Mouse (Mus musculus) right cerebral cortex, postnatal 10 days (tissue): ENCODE data around the gene Abtb2.

Source experiments
- DNase-seq, 2 experiments: peaks; one replicate each; pipeline ENCODE4 v3.0.0; 2021; ENCODE audit warnings: low spot score in 2 of 2

Gene Abtb2

DNA sequence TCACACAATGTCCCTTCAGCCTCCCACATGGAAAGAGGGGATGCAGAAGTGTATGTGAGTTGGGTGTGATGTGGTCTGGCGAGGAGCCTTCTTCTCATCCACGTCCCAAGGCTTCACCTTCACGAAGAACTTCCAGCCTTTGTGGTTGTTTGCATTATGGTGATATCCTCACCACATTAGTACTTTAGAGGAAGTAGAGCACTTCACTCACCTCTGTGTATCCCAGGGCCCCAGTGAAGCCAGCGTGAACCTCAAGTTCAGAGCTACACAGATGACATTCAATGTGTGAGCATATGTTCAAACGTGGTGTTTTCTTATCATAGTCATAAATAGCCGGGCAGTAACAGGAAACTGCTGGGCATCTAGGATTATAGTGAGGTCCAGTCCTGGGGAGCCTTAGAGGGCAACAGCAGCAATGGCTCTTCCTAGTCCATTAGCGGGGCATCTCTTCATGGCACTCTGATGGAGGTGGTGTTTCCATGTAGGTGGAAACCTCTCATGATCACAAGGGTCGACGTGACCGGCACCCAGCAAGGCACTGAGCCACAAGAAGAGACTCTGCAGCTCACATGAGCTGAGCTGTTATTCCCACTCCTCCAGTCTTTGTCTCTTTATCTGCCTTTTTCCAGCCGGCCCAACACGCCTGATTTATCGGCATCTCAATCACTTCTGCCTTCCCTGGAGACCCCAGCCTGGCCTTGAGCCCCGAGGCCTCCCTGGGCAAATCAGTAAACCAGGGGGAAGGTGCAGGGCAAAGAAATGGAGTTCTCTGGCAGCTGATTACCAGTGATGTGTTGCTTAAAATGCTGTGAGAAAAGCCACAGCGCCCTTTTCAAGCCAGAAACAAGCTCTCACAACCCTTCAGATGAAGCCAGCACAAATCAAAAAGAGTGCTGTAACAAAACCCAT is 93.8 kb downstream of the Abtb2 start:
- no peak for DNase-seq

DNA sequence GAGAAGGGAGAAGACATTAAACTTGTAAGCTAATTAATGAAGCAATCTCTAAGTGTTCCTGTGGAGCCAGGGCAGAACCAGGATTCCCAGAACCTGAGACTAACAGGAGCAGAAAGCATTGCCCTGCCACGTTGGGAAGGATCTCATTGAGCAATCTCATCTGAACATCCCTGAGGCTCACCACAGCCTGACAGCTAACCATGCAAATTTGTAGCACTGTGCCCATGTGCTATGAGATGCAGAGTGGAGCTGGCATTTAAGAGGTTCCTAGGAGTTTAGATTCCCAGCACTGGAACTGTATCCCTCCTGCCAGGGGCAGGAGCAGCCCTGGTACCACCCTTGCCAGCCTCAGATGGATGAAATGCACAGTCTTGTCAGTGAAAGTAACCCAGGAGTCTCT is 95.6 kb downstream of the Abtb2 start:
- DNase-seq, result no peak

- DNase-seq, result peak in 1 of 2 experiments; percentile 69
Observed at GRCm38 (mm10) chr2:103662121-103662520, 96.0 kb downstream of the Abtb2 start.

- DNase-seq, result no peak
Observed at GRCm38 (mm10) chr2:103664341-103664740, 98.2 kb downstream of the Abtb2 start.

- peak; percentile 66 to 70 for DNase-seq
Observed at GRCm38 (mm10) chr2:103667962-103668815, 102.1 kb downstream of the Abtb2 start.

- DNase-seq, result no peak
Observed at GRCm38 (mm10) chr2:103668939-103669338, 102.8 kb downstream of the Abtb2 start.

GRCm38 (mm10) chr2:103669561-103669960 is 103.5 kb downstream of the Abtb2 start:
- no peak for DNase-seq

DNA sequence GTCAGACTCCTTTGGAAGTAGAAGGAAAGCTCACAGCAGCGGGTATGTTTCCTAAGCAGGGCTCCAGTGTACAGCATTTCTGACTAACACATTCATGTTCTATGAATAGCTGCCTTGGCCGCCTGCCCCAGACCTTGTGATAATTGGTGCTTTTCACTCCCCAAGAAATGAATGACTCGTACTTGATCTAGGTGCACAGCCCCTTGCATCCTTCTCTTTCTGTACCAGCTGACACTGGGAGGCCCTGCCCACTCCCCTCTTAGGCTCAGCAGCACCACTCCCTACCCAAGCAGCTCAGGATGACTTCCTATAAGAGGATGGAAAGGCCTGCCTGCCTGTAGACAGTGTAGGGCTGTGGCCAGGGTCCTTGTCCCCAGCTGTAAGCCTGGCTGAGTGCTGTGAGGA is 104.2 kb downstream of the Abtb2 start:
- DNase-seq, result peak; percentile 83 to 87

DNA sequence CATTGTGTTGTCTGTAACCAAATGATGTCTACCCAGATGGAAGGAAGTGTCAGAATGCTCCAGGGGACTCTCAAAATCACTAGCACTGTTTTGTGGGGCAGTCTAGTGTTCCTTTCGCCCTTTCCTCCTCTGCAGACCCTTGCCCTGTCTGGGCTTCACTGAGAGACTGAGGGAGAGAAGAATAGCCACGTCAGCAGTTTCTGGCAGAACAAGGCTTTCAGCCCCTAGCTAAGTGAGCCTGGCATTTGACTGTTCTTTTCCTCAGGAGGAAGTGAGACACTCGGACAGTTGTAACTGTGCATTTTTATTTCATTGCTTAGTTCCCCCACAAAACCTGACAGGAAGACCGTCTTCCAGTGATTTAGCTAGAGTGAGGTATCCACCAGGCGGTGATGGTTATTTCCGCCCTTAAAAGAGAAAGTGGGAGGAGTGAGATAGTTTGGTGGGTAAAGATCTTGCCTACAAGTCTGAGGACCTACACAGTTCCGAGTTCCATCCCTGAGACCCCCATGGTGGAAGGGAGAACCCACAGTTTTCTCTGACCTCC is 106.5 kb downstream of the Abtb2 start:
- no peak for DNase-seq

DNA sequence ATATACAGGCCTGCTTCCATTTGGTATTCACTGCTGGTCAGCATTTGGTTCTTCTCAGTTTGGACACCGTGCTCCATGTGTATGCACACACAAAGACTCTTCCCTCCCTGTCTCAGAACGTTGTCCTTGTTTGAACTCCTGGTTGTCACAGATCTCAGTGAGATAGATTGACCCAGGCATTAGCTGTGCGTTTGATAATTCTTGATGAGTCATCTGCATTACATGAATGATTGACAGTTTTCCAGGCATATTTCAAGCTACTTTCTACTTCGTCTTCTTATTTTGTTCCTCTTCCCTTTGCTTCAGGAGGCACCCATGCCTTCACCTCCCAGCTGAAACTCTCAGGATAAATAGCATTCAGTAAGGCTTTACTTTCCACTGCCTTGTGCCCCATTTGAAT is 107.5 kb downstream of the Abtb2 start:
- no peak for DNase-seq

- no peak for DNase-seq
Observed at GRCm38 (mm10) chr2:103675391-103675790, 109.3 kb downstream of the Abtb2 start.

DNA sequence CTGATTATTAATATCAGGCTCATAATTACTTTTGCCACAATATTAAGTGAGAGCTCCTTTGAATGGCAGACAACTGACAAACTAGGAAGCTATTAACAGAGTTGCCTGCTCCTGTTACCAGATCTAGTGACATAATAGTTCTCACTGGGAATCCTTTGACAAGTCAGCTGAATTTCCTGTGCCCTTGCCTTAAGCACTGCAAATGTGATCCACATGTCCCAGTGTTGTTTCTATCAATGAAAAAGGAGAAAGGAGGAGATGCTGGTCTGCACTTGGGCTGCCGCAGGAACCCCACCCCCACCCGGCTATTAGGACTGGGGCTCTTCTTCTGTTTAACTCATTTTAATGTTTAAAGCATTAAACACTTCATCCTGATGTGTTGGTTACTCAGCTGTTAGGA is 110.7 kb downstream of the Abtb2 start:
- DNase-seq, result no peak

DNA sequence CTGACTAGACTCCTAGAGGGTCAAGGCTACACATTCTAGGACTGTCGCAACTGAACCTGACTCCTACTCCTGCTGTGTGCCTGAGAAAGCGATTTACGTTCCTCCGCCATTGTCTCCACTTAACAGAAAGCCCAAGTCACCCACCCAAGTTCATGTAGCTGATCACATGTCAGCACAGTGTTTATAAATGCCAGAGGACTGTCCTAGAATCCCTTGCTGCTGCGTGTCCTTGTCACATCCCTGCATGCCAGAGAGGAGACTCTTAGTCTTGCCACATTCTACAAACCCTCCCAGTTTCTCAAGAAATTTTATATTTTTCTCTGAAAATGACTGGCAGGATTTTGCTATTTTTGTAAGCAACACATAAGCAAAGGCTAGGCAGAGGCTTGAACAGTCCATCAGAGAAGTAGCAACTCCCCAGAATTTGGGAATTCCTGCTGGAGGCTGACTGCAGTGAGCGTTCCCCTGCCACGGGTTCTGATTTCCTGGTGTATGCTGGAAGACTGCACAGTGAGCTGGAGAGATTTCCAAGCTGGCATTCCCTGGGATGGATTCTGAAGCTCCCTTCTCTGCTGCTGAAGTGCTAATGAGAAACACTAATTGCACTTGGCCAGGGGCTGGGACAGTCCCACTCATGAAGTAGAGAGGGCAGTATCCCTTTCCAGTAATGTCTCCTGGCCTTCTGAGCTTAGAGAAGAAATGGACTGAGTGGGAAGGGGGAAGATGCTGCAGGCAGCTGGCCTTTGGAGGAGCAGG is 111.7 kb downstream of the Abtb2 start:
- peak; percentile 44 to 53 for DNase-seq

DNA sequence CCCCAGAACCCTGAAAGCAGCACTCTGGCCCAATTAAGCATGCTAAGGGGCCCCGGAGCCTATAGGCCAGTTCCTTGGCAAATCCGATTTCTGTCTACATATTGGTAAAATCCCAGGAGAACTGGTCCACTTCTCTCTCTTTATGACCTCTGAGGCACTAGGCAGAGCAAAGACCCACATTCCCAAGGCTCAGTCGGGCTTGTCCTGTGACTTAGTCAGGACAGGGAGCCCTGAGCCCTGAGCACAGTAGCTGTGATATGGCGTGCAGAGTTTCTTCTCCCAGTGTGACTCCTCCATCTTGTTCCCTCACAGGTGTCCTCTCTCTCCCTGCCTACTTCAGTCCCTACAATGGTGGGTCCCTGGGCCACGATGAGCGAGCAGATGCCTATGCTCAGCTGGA is 112.3 kb downstream of the Abtb2 start:
- DNase-seq, result no peak

DNA sequence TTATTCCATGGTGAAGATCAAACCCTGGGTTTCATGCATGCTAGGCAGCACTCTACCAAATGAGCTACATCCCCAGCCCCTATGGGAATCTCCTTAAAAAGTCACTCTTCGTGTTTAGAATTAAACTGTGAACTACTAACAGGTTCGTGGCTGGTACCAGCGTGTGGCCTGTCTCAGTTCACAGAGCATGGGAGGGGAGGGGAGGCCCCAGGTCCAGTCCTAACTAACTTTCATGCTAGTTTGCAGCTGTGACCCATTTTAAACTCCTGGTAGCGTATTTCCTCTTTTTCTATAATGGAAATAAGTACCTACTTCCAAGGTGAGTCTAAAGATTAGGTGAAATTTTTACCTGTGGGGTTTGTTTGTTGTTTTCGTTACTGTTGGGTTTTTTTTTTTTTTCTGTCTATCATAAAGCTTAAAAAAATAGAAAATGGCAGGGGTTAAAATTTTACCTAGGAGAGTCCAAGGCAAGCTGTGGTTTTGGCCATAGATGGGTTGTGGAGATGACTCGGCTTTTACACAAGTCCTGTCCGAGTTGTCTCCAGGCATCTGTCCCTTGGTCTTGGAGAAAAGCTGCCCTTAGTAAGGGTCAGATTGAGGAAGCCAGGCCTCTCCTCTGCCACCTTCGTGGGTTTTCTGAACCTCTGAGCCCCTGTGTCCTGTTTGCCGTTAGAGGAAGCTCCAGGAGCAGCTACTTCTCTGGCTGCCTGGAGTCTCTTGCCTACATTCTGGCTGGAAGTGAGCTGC is 114.4 kb downstream of the Abtb2 start:
- no peak for DNase-seq

- no peak for DNase-seq
Observed at GRCm38 (mm10) chr2:103681149-103681548, 115.0 kb downstream of the Abtb2 start.

- DNase-seq, result no peak
Observed at GRCm38 (mm10) chr2:103682261-103682722, 116.2 kb downstream of the Abtb2 start.

GRCm38 (mm10) chr2:103682927-103683442 is 116.9 kb downstream of the Abtb2 start:
- peak; percentile 56 to 61 for DNase-seq

GRCm38 (mm10) chr2:103684431-103684830 is 118.3 kb downstream of the Abtb2 start:
- no peak for DNase-seq

- no peak for DNase-seq
Observed at GRCm38 (mm10) chr2:103684926-103685577, 118.9 kb downstream of the Abtb2 start.
